Mouse (Mus musculus) left cerebral cortex, postnatal 36 days (tissue): ENCODE results near the gene Kcns1. TPM values are rescaled to one million over a fixed set of nuclear protein-coding genes. Genes with fewer than 3 reads are reported as not detected.
"Not testable (repeated sequence)": the region's sequence is repeated elsewhere in the genome, so short reads cannot be mapped to it uniquely, and the experiment has no call there.

Experiments used
- DNase-seq, 2 experiments: peaks; one replicate each; pipeline ENCODE4 v3.0.0; 2021 to 2022; ENCODE audit warnings: low spot score in 2 of 2, mixed read lengths in 1 of 2
- intact Hi-C: fragments of 180-260 bp; cut with DNase I; formaldehyde crosslinking; loops from one replicate; pipeline ENCODE4 v1.15.1; 2025
- total RNA-seq, 2 experiments: library from RNA; stranded (reverse); gene quantifications; 2 replicates each; pipeline ENCODE4 v1.2.3; 2021

Gene Kcns1
- total RNA-seq: 10 to 100 TPM; 15.7 to 20.3 TPM

DNA sequence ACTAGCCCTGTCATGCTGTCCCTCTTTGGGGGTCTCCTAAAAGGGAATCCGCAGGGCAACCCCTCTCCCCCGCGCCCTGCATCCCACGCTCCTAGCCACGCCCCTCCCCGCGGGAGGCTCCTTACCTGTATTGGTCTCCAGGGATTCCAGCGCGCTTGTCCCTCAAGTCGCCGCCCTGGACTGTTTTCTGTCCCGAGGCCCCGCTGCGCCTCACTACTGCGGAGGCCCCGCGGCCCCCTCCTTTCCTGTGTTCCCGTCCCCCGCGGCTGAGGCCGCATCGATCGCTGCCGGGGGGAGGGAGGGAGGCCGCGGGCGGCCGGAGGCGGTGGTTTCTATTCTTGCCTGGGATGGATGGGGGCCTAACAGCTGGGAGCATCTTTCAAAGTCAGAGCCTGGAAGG lies at the start of gene Kcns1:
Gene Kcns1, minus strand, starts transcription at position 212 of the 400 bp plus-strand sequence.
- DNase-seq: peak in 1 of 2 experiments; percentile 47
- intact Hi-C loops: loop anchor here (5.0 kb wide), 1 partner anchor 34 kb away; no protein-coding TSS in a partner anchor

DNA sequence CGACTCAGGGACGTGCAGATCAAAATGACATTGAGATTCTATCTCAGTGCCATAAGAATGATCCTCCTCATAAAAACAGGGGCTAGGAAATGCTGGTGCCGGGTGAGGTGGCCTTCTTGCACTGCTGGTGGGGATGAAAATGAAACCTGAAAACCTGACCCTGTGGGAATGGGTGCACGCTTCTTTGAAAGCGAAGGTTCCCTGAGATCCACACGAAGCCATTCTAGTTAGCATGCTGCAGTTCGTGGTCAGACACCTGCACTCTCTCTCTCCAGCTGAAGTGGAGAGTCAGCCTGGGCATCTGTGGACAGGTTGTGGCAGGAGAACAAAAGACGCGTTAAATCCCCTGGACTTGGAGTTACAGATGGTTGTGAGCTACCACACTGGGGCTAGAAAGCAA lies 48.4 kb upstream of the Kcns1 start:
- intact Hi-C loops: no loop called here
- no peak for DNase-seq

GRCm38 (mm10) chr2:164212711-164213110 lies 41.8 kb upstream of the Kcns1 start:
- peak; percentile 23 to 25 for DNase-seq
- intact Hi-C loops: no loop called here

GRCm38 (mm10) chr2:164210892-164211291 lies 40.0 kb upstream of the Kcns1 start:
- intact Hi-C loops: no loop called here
- no peak for DNase-seq

GRCm38 (mm10) chr2:164206676-164207075 lies 35.8 kb upstream of the Kcns1 start:
- peak; percentile 10 to 12 for DNase-seq
- intact Hi-C loops: no loop called here

GRCm38 (mm10) chr2:164206011-164206410 lies 35.1 kb upstream of the Kcns1 start:
- DNase-seq, intact Hi-C loops: not testable (repeated sequence)

DNA sequence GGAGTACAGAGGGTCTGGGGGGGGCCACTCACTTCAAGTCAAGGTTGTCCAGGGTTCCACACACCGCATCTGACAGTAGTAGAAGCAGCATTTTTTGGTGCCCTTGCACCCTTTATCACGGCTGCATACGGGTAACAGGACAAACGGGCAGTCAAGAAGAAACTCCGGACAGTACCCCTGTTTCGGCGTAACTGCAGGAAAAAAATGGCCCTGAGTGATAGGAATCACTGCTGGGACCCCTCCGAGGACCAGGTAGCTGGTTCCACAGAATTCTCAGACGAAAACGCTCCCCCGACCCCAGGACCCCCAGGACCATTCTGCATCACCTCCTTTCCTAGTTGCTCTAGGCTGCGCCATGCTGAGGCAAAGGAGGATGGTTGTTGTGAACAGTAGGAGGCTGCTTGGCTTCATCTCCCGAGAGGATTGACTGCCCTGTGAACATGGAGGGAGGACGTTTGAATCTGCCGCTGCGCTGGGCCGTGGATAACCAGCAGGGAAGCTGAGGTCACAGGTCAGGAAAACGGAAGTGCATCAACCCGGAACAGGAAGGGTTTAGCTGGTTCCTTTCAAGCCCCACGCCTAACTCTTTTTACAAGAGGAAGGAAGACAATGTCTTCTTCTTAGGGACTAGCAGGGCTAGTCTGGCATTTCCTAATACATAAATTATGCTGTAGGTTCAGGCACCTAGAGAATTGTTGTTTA lies 28.9 kb upstream of the Kcns1 start, which contains the start of gene Wfdc15a:
Gene Wfdc15a, minus strand, starts transcription at position 505 of the 702 bp plus-strand sequence.
- DNase-seq: no peak

GRCm38 (mm10) chr2:164196700-164196990 lies 25.7 kb upstream of the Kcns1 start:
- intact Hi-C loops: no loop called here
- DNase-seq: no peak

More for the DNA sequence above, 28.9 kb upstream of the Kcns1 start, which contains the start of gene Wfdc15a:
- intact Hi-C loops: no loop called here

DNA sequence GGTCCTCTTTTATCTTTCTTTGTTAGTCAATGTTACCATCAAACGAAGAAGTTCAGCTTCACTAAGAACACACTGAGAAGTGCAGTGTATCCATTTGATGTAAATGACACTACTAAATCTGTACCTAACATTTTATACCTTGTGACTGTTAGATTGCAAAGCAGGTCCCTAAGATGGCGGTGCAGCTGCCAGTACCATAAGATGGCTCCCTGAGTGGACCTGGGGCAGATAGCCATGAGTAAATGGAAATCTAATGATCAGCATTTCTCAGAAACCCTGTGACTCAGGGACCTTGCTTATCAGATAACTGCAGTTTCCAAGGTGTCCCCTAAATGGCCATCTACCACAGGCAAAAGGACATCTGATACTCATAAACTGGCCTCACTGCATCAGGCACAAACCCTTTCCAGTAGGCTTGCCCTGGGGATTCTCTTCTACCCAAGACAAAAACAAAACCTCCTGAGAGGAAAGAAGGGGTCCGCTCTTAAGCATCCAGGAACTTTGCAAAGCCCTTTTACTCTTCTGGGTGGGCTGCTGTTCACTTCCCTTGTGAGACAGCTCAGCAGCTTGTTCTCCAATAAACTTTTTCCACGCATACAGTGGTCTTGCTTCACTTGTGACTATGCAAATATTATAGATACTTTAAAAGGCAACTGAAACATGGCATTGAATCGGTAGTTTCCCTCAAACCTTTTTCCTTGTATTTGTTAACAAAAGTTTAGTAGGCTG lies 25.2 kb upstream of the Kcns1 start:
- no peak for DNase-seq
- intact Hi-C loops: no loop called here

DNA sequence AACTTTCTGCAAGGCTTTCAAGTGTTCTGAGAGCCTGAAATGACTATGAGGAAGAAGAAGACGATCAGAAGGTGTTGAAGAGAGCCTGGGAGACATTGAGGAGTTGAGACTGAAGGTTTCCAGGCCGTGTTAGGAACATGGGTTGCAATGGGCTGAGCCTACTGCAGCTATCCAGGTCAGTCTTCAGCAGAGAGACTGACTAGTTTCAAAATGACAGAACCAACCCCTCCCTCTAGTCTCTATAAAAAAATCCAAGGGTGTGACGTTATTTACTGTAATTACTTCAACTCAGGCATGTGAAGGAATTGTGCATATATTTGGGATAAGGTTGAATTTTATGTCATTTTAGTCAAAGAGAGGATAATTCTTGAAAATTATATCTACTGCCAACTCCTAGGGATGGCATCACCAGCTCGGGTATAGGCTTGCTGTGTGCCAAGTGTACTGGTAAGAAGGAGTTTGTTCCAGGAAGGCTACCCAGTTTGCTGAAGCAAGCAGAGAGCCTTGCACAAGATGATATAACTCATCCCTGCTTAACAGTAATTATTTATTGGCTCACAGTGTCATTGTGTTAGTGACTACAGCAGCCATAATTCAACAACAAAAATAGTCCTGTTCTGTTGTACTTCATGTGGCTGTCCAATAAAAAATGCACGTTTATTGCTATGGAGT lies 24.2 kb upstream of the Kcns1 start:
- DNase-seq: no peak
- intact Hi-C loops: no loop called here

DNA sequence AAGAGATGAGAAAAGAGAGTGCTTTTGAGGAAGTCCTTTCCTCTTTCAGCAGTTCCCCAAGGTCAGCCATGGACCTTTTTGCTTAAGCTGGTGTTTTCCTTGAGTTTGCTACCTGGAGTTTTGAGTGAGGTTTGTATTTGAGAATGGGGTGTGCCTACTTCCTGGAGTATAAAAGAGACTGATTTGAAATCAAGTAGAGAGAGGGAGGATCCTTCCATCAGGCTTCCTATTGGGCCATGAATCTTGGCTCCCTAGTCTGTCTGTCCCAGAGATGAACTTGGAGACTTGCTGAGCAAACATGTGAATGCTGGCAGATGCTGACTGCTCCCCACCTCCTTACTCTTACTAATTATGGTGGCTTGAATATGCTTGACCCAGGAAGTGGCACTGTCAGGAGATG lies 21.4 kb upstream of the Kcns1 start:
- intact Hi-C loops: no loop called here
- no peak for DNase-seq

- no peak for DNase-seq
- intact Hi-C loops: no loop called here
Measured at GRCm38 (mm10) chr2:164190576-164190975, 19.7 kb upstream of the Kcns1 start, which contains the start of gene Wfdc12. Gene Wfdc12, minus strand, starts transcription at chr2:164190608.

DNA sequence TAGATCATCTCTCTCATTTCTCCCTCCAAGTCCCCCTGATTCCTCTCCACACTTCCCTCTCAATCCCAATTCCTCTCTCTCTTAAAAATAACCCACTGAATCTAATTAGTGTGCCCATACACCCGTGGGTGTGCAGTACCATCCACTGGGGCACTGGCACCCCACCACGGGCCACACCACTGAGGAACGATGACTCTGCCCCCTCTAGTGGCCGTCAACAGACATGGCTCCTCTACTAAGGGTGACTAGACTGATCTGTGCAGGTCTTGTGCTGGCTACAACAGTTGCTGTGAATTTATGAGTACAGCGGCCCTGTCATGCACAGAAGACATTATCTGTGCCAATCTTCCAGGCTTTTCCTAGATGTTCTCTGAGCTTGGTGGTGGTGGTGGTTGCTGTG lies 17.8 kb upstream of the Kcns1 start:
- DNase-seq: no peak
- intact Hi-C loops: loop anchor here (10.0 kb wide), 1 partner anchor 196 kb away; the partner anchor contains the start of gene Slpi

DNA sequence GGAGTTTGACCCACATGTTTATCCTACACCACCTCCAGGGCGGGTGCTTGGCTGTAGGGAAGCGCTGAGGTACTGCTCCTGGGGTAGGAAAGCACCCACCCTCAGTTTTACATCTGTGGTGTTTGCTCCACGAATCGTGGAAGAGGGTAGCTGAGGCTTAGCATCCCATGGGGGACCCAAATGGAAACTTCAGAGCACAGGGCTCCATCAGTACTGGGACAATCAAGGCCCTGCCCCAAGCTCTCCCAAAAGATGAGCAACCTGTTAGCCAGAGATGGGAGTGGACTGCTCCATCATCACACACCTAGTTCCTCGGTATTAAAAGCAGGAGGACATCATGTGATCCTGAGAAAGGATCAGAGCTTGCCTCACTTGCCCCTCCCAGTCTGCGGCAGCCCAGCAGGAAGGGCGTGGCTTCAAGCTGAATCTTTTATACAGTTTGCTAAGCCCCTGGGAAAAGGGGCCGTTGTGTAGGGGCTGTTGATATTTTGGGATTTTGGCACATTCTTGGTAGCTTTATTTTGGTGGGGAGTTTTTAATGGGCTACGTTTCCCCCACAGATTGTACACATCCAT lies 13.3 kb upstream of the Kcns1 start:
- intact Hi-C loops: loop anchor here (10.0 kb wide), 1 partner anchor 201 kb away; the partner anchor contains the start of gene Slpi
- no peak for DNase-seq

DNA sequence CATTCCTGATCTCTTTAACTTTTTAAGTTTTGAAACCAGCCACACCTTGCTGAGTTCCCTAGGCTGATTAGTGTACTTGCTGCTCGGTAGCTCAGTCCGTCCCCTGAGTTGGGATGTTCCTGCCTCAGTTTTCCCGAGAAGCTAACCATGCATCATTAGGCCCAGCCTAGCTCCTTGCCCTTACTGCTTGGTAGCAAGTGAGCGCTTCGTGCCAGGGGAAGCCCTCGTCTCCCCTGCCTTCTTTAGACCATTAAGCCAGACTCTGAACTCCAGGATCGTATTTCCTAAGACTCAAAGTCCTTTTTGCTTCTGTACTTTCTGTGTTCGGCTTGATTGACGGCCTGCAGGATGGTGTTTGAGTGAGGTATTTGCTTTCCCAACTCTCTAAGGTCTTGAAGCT lies 12.4 kb upstream of the Kcns1 start:
- intact Hi-C loops: loop anchor here (10.0 kb wide), 1 partner anchor 201 kb away; the partner anchor contains the start of gene Slpi
- no peak for DNase-seq

DNA sequence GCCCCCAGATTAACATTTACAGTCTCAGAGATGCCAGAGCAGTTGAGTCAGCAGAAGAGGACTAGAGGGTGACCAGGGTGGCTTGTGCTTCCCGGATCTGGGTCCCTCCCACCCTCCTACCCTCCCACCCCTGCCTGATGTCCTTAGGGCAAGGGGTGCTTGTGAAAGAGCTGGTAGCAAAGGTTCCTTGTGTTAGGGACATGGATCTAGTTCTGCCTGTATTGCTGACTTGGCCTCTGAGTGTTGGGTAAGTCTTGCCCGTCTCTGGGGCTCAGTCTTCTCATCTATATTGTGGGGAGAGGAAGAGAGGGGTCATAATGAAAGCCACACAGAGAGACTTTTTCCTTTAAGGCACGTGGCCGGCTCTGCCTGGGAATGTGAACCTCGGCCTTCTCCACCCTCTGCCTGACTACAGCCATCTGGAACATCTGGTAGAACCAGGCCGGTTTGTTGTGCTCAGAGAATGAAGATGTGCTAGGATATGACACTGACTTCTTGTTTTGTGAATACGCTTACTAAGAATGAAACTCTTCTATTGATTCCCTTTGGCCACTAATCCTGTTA lies 11.9 kb upstream of the Kcns1 start, which contains the start of gene Wfdc5:
Gene Wfdc5, minus strand, starts transcription at position 51 of the 564 bp plus-strand sequence.
- intact Hi-C loops: loop anchor here (10.0 kb wide), 1 partner anchor 202 kb away; the partner anchor contains the start of gene Slpi
- no peak for DNase-seq

GRCm38 (mm10) chr2:164180770-164181169 lies 9.9 kb upstream of the Kcns1 start:
- intact Hi-C loops: loop anchor here (10.0 kb wide), 1 partner anchor 204 kb away; the partner anchor contains the start of gene Slpi

DNA sequence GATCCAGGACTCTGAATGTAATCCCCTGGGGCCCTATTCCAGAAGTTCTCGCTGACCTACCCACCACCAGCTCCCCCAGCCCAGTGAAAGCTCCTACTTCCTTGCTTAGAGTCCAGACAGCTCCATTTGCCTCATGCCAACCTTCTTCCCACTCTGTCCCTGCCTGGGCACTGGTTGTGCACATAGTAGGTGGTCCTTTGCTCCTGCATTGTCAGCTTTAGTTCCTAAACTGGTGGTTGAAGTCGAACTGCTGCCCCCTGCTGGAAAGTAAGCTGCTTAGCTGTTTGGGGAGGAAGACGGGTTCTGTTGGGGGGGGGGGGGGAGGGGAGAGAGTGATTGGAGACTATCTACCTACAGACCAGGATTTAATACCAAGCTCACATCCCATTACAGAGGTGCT lies 9.2 kb upstream of the Kcns1 start:
- intact Hi-C loops: loop anchor here (10.0 kb wide), 1 partner anchor 205 kb away; the partner anchor contains the start of gene Slpi
- DNase-seq: no peak

More at GRCm38 (mm10) chr2:164180770-164181169, 9.9 kb upstream of the Kcns1 start:
- DNase-seq: no peak

- intact Hi-C loops: no loop called here
- no peak for DNase-seq
Measured at GRCm38 (mm10) chr2:164177831-164178230, 6.9 kb upstream of the Kcns1 start.
